Mouse (Mus musculus): ENCODE results near the gene Fntb. TPM values are rescaled to one million over a fixed set of nuclear protein-coding genes. Genes with fewer than 3 reads are reported as not detected.

The Fntb gene
- 31.6 TPM for total RNA-seq (2023)

GRCm38 (mm10) chr12:76765354-76765851 lies at the start of gene Fntb, which contains the start of gene Churc1:
TSS of gene Fntb (plus strand) at chr12:76765589.
TSS of gene Churc1 (plus strand) at chr12:76765538.

DNA sequence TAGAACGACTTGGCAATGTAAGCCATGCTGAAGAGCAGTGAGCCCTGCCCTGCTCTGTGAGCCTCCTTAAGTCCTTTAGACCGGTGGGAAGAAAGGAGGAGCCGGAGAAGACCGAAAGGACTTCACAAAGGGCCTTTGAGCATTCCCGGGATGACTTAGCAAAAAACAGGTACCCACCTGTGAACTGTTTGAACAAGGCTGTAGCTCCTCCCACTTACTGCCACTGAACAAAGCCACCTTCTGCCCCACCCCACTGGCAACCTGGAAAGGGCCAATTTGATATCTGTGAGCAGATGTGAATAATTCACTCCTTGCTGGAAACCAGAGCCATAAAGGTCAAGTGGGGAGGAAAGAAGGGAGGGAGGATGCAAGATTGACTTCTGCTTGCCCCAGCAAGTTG lies 30.0 kb downstream of the Fntb start, which contains the start of gene Gpx2:
Gpx2 (minus strand) TSS at position 205 of the 400 bp plus-strand sequence.

GRCm38 (mm10) chr12:76822651-76823041 lies 57.3 kb downstream of the Fntb start, which contains the start of gene Rab15:
TSS of gene Rab15 (minus strand) at chr12:76822908.

DNA sequence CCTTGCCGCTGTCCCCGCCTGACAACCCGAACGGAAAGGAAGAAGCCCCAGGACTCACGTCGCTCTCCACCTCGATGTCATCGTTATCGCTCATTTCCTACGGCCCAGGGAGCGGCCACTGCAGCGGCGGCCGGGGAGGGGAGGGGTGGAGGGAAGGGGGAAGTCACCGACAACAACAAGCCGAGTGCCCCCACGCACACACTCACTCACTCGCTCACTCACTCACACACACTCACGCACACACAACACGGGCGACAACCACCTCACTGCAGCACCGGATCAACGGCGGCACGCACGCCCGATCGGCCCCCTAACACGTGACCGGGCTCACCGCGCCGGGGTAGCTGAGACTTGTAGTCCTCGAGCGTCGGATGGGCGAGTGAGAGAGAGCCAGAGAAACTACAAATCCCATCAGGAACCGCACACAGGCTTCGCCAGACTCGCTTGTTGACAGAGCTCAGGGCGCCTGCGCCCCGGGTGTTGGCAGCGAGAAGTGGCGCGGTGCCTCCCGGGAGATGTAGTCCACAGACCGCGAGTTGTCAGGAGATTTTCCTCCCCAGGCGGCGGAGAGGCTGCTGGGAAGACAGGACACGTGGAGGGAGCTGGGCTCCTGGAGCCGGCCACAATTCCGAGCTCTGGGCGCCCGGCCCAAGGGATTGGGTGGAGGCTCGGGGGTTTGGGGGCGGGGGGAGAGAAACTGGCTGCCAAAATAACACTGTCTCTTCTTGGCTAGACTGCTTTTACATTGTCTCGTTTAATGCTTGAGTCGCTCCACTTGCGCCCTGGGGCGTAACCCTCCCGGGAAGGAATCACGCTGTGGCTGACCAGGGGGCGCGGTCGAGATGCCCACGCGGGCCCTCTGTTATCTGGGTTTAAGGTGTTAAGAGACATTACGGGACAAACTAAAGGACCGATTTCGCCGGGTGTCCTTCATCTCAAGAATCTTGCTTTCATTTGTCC lies 196.8 kb downstream of the Fntb start, which contains the start of gene Max:
Max (minus strand) TSS at position 270 of the 960 bp plus-strand sequence.

Other genes starting within 250 kb of the Fntb start
- gene Plekhg3, start 234.7 kb upstream of the Fntb start, total RNA-seq (2023), result 9.4 TPM
- gene Sptb, start 55.0 kb upstream of the Fntb start, total RNA-seq (2023), result 2.8 TPM
- 42.3 TPM for gene Churc1, start 51 bp upstream of the Fntb start, total RNA-seq (2023)
- gene Gpx2, start 30.0 kb downstream of the Fntb start, total RNA-seq (2023), result 1.1 TPM
- gene Rab15, start 57.3 kb downstream of the Fntb start, total RNA-seq (2023), result not detected
- 215 TPM for gene Max, start 196.6 kb downstream of the Fntb start, total RNA-seq (2023)

Measured in CD4-positive naive resting alpha-beta T cell, adult 76 days (primary cell).